Mouse (Mus musculus): Measurements from ENCODE around the gene Parm1. TPM values are rescaled to one million over a fixed set of nuclear protein-coding genes. Genes with fewer than 3 reads are reported as not detected.

Parm1 gene
- polyA plus RNA-seq (2015; fragmentation: Nextera tagmentation; extraction: Ambion mirVana) = 3.2 TPM in 2 replicates

GRCm38 (mm10) chr5:91517480-91518301 is at the start of gene Parm1:
Gene Parm1, plus strand, starts transcription at chr5:91517615.
- no peak within 1 kb of the TSS for H3K27ac ChIP-seq
- ATAC-seq = peak; percentile 98
- H3K9ac ChIP-seq = peak within 1 kb of the TSS; percentile 68
- WGBS = under 1% methylated on average over 46 of the region's 48 CpGs
- H3K4me3 ChIP-seq = peak within 1 kb of the TSS; percentile 52
- peaks cover 16% of the 10 kb centered on the region for H3K27me3 ChIP-seq
- no peaks in the 10 kb centered on the region for H3K9me3 ChIP-seq (replicated peaks)
- H3K36me3 ChIP-seq (ENCODE audit: poor library complexity, severe bottlenecking) = no peaks in the 10 kb centered on the region
- peaks cover 22% of the 10 kb centered on the region for H3K4me1 ChIP-seq
- H3K4me2 ChIP-seq = peak within 1 kb of the TSS; percentile 98

- no peak overlapping the region for H3K4me2 ChIP-seq
- ATAC-seq = no peak
- WGBS = 94% methylated on average over 7 of the region's 7 CpGs
- no peaks in the 10 kb centered on the region for H3K27me3 ChIP-seq
- no peaks in the 10 kb centered on the region for H3K36me3 ChIP-seq (ENCODE audit: poor library complexity, severe bottlenecking)
- no peak overlapping the region for H3K27ac ChIP-seq
- no peaks in the 10 kb centered on the region for H3K4me1 ChIP-seq
- no peak overlapping the region for H3K4me3 ChIP-seq
- H3K9ac ChIP-seq = no peak overlapping the region
- no peaks in the 10 kb centered on the region for H3K9me3 ChIP-seq (replicated peaks)
These were observed 42.2 kb upstream of the Parm1 start for GRCm38 (mm10) chr5:91475241-91475640.

GRCm38 (mm10) chr5:91476863-91477262 is 40.6 kb upstream of the Parm1 start:
- H3K27me3 ChIP-seq = no peaks in the 10 kb centered on the region
- H3K27ac ChIP-seq = no peak overlapping the region
- 92% methylated on average over 7 of the region's 7 CpGs for WGBS
- no peak overlapping the region for H3K4me3 ChIP-seq
- no peaks in the 10 kb centered on the region for H3K9me3 ChIP-seq (replicated peaks)
- no peak for ATAC-seq
- no peak overlapping the region for H3K9ac ChIP-seq
- no peak overlapping the region for H3K4me2 ChIP-seq
- H3K4me1 ChIP-seq = no peaks in the 10 kb centered on the region
- H3K36me3 ChIP-seq (ENCODE audit: poor library complexity, severe bottlenecking) = no peaks in the 10 kb centered on the region

GRCm38 (mm10) chr5:91478673-91479072 is 38.7 kb upstream of the Parm1 start:
- WGBS = 88% methylated on average over 4 of the region's 4 CpGs

GRCm38 (mm10) chr5:91480129-91480528 is 37.3 kb upstream of the Parm1 start:
- H3K4me1 ChIP-seq = no peaks in the 10 kb centered on the region
- H3K27me3 ChIP-seq = no peaks in the 10 kb centered on the region
- H3K9ac ChIP-seq = no peak overlapping the region
- no peak overlapping the region for H3K4me3 ChIP-seq
- H3K4me2 ChIP-seq = no peak overlapping the region
- H3K9me3 ChIP-seq (replicated peaks) = no peaks in the 10 kb centered on the region
- H3K27ac ChIP-seq = no peak overlapping the region
- WGBS = 63% methylated on average over 1 of the region's 1 CpGs
- ATAC-seq = no peak
- H3K36me3 ChIP-seq (ENCODE audit: poor library complexity, severe bottlenecking) = no peaks in the 10 kb centered on the region

More at GRCm38 (mm10) chr5:91478673-91479072, 38.7 kb upstream of the Parm1 start:
- no peak overlapping the region for H3K9ac ChIP-seq
- H3K27ac ChIP-seq = no peak overlapping the region
- no peak overlapping the region for H3K4me3 ChIP-seq
- H3K27me3 ChIP-seq = no peaks in the 10 kb centered on the region
- H3K4me2 ChIP-seq = no peak overlapping the region
- no peaks in the 10 kb centered on the region for H3K9me3 ChIP-seq (replicated peaks)
- H3K4me1 ChIP-seq = no peaks in the 10 kb centered on the region
- ATAC-seq = no peak
- H3K36me3 ChIP-seq (ENCODE audit: poor library complexity, severe bottlenecking) = no peaks in the 10 kb centered on the region

GRCm38 (mm10) chr5:91484324-91484723 is 33.1 kb upstream of the Parm1 start:
- Histone ChIP-seq H3K4me2 (no peak overlapping the region), H3K36me3 (ENCODE audit: poor library complexity, severe bottlenecking) (no peaks in the 10 kb centered on the region), H3K9me3 (replicated peaks) (no peaks in the 10 kb centered on the region), H3K4me1 (no peaks in the 10 kb centered on the region), H3K27me3 (no peaks in the 10 kb centered on the region), H3K27ac (no peak overlapping the region), H3K9ac (no peak overlapping the region), H3K4me3 (no peak overlapping the region)
- WGBS = 98% methylated on average over 1 of the region's 1 CpGs
- no peak for ATAC-seq

- H3K36me3 ChIP-seq (ENCODE audit: poor library complexity, severe bottlenecking) = no peaks in the 10 kb centered on the region
- H3K9ac ChIP-seq = no peak overlapping the region
- H3K4me2 ChIP-seq = no peak overlapping the region
- no peaks in the 10 kb centered on the region for H3K9me3 ChIP-seq (replicated peaks)
- WGBS = 83% methylated on average over 5 of the region's 5 CpGs
- H3K4me1 ChIP-seq = no peaks in the 10 kb centered on the region
- no peak for ATAC-seq
- no peaks in the 10 kb centered on the region for H3K27me3 ChIP-seq
- no peak overlapping the region for H3K4me3 ChIP-seq
- H3K27ac ChIP-seq = no peak overlapping the region
These were observed 23.0 kb upstream of the Parm1 start for GRCm38 (mm10) chr5:91494456-91494855.

- 75% methylated on average over 1 of the region's 1 CpGs for WGBS
- no peak for ATAC-seq
- H3K9ac ChIP-seq = no peak overlapping the region
- H3K9me3 ChIP-seq (replicated peaks) = no peaks in the 10 kb centered on the region; the same call in 1 of the 2 replicates
- no peak overlapping the region for H3K27ac ChIP-seq
- H3K36me3 ChIP-seq (ENCODE audit: poor library complexity, severe bottlenecking) = no peaks in the 10 kb centered on the region
- H3K4me3 ChIP-seq = no peak overlapping the region
- H3K4me1 ChIP-seq = no peaks in the 10 kb centered on the region
- H3K4me2 ChIP-seq = no peak overlapping the region
- H3K27me3 ChIP-seq = no peaks in the 10 kb centered on the region
These were observed 16.1 kb upstream of the Parm1 start for GRCm38 (mm10) chr5:91501361-91501760.

GRCm38 (mm10) chr5:91502366-91502765 is 15.0 kb upstream of the Parm1 start:
- Histone ChIP-seq H3K9me3 (replicated peaks) (no peaks in the 10 kb centered on the region; the same call in 1 of the 2 replicates), H3K4me1 (no peaks in the 10 kb centered on the region), H3K4me2 (no peak overlapping the region), H3K27me3 (no peaks in the 10 kb centered on the region), H3K9ac (no peak overlapping the region), H3K4me3 (no peak overlapping the region), H3K27ac (no peak overlapping the region), H3K36me3 (ENCODE audit: poor library complexity, severe bottlenecking) (no peaks in the 10 kb centered on the region)
- ATAC-seq = no peak
- 84% methylated on average over 2 of the region's 2 CpGs for WGBS

GRCm38 (mm10) chr5:91504320-91504922 is 13.0 kb upstream of the Parm1 start:
- H3K27ac ChIP-seq = no peak overlapping the region
- H3K4me3 ChIP-seq = no peak overlapping the region
- H3K27me3 ChIP-seq = no peaks in the 10 kb centered on the region
- no peak for ATAC-seq
- no peaks in the 10 kb centered on the region; the same call in 1 of the 2 replicates for H3K9me3 ChIP-seq (replicated peaks)
- no peaks in the 10 kb centered on the region for H3K4me1 ChIP-seq
- H3K4me2 ChIP-seq = no peak overlapping the region
- WGBS = 71% methylated on average over 5 of the region's 5 CpGs
- no peaks in the 10 kb centered on the region for H3K36me3 ChIP-seq (ENCODE audit: poor library complexity, severe bottlenecking)
- H3K9ac ChIP-seq = no peak overlapping the region

- H3K9ac ChIP-seq = no peak overlapping the region
- H3K36me3 ChIP-seq (ENCODE audit: poor library complexity, severe bottlenecking) = no peaks in the 10 kb centered on the region
- H3K4me1 ChIP-seq = peaks cover 22% of the 10 kb centered on the region
- no peak overlapping the region for H3K27ac ChIP-seq
- H3K4me2 ChIP-seq = peak overlapping the region; percentile 98
- peak overlapping the region; percentile 52; the same call in 1 of the 2 replicates for H3K4me3 ChIP-seq
- H3K9me3 ChIP-seq (replicated peaks) = no peaks in the 10 kb centered on the region
- ATAC-seq = no peak; the same call in 1 of the 2 replicates
- peaks cover 16% of the 10 kb centered on the region for H3K27me3 ChIP-seq
- WGBS = 21% methylated on average over 6 of the region's 6 CpGs
These were observed 338 bp upstream of the Parm1 start for GRCm38 (mm10) chr5:91517077-91517476.

GRCm38 (mm10) chr5:91518302-91518790 is 931 bp downstream of the Parm1 start:
- Histone ChIP-seq H3K27me3 (peaks cover 16% of the 10 kb centered on the region), H3K4me3 (peak overlapping the region; percentile 52), H3K9me3 (replicated peaks) (no peaks in the 10 kb centered on the region), H3K4me2 (peak overlapping the region; percentile 98), H3K36me3 (ENCODE audit: poor library complexity, severe bottlenecking) (no peaks in the 10 kb centered on the region), H3K4me1 (peaks cover 22% of the 10 kb centered on the region), H3K9ac (peak overlapping the region; percentile 68), H3K27ac (no peak overlapping the region)
- no peak; the same call in 1 of the 2 replicates for ATAC-seq
- 3% methylated on average over 16 of the region's 16 CpGs for WGBS

Data from forebrain, embryonic 13.5 days (tissue).